Mouse (Mus musculus) ES-Bruce4 (cell line): Measurements from ENCODE around the gene Slc24a3. TPM values are rescaled to one million over a fixed set of nuclear protein-coding genes. Genes with fewer than 3 reads are reported as not detected.

Source experiments
- H3K27ac ChIP-seq: 2 replicates; pipeline ENCODE4 v1.5.1; 2012; ENCODE audit warnings: low read length, inconsistent platforms; ENCODE audit not compliant: insufficient read depth
- H3K27me3 ChIP-seq: 2 replicates; pipeline ENCODE4 v1.6.1; 2012; ENCODE audit warnings: mild to moderate bottlenecking, low read length, inconsistent platforms; ENCODE audit not compliant: control insufficient read depth, poor library complexity, insufficient read depth, severe bottlenecking
- H3K36me3 ChIP-seq: 2 replicates; pipeline ENCODE4 v1.6.1; 2012; ENCODE audit warnings: inconsistent platforms, mild to moderate bottlenecking, low read length, moderate library complexity; ENCODE audit not compliant: control insufficient read depth, poor library complexity, insufficient read depth, severe bottlenecking
- H3K4me1 ChIP-seq: one replicate; pipeline ENCODE4 v1.8.1; 2011; ENCODE audit warnings: low read length; ENCODE audit not compliant: control insufficient read depth, insufficient read depth
- H3K4me3 ChIP-seq: 2 replicates; pipeline ENCODE4 v1.5.1; 2011; ENCODE audit warnings: low read depth, mild to moderate bottlenecking, low read length
- H3K9ac ChIP-seq: 2 replicates; pipeline ENCODE4 v1.6.1; 2012; ENCODE audit warnings: low read depth, mild to moderate bottlenecking, inconsistent platforms; ENCODE audit not compliant: poor library complexity, severe bottlenecking
- H3K9me3 ChIP-seq: replicated peaks from 2 replicates; pipeline ENCODE4 v1.6.1; 2012; ENCODE audit warnings: mild to moderate bottlenecking, low read length, inconsistent platforms; ENCODE audit not compliant: control insufficient read depth, poor library complexity, insufficient read depth, severe bottlenecking
- CTCF ChIP-seq: IDR thresholded peaks from one replicate; pipeline ENCODE4 v1.8.1; 2011; ENCODE audit warnings: low read depth, low read length
- EP300 ChIP-seq: IDR thresholded peaks from 2 replicates; pipeline ENCODE4 v1.6.1; 2011; ENCODE audit warnings: low read depth, low read length; ENCODE audit not compliant: insufficient read depth
- POLR2A ChIP-seq: IDR thresholded peaks from one replicate; pipeline ENCODE4 v1.8.1; 2011; ENCODE audit warnings: low read length; ENCODE audit not compliant: insufficient read depth
- polyA plus RNA-seq: library from polyadenylated mRNA; stranded (reverse); fragments of >200 nt; gene quantifications from 2 replicates; pipeline ENCODE4 v1.2.4, GENCODE M21; 2011; ENCODE audit warnings: low read depth; ENCODE audit not compliant: missing spikeins, insufficient read depth, insufficient read length

Gene Slc24a3
- polyA plus RNA-seq, 1 experiment = 0.16 TPM

DNA sequence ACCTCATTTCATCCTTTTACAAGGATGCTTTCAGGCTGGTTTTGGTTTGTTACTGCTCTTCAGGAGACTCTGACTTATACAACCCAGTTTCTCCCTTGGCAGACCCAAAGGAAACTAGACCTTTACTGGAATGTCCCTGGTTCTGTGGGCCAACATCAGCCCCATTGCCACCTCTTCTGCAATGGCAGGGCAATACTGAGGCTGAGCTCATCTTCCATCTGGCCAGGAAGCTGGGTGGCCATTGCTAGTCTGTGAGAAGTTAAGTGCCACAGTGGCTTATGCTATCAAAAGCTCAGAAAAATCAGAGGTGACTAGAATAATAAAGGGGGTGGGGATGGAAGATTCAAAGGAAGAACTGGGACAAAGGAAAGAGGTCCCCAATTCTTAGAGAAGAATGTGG, 154.2 kb downstream of the Slc24a3 start:
- Histone ChIP-seq H3K36me3 (no peaks in the 10 kb centered on the region), H3K27me3 (no peaks in the 10 kb centered on the region; the same call in 1 of the 2 replicates), H3K27ac (no peak overlapping the region), H3K9me3 (no peaks in the 10 kb centered on the region), H3K9ac (no peak overlapping the region), H3K4me1 (no peaks in the 10 kb centered on the region), H3K4me3 (no peak overlapping the region)
- TF ChIP-seq EP300 (no peak), CTCF (no peak), POLR2A (no peak)

DNA sequence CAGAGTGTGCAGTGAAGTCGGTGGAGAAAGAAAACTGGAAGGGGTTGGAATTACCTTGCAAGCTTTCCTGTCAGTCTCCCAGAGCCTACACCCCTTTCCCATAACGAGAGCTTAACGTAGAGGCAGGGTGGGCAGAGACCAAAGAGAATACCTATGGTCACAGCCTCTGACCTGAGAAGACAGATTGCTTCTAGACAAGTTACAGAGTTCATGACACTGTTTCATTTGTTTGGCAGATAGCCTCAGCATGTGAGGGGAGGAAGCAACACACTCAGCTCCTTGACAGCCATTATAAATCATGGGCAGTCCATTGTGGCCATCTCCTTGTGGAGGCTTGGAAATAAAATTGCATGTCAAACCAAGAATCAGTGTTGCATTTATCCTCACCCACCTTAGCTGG, 156.9 kb downstream of the Slc24a3 start:
- Histone ChIP-seq H3K36me3 (no peaks in the 10 kb centered on the region), H3K4me1 (no peaks in the 10 kb centered on the region), H3K4me3 (no peak overlapping the region), H3K27me3 (no peaks in the 10 kb centered on the region; the same call in 1 of the 2 replicates), H3K27ac (no peak overlapping the region), H3K9ac (no peak overlapping the region), H3K9me3 (no peaks in the 10 kb centered on the region)
- TF ChIP-seq EP300 = no peak
- no peak for TF ChIP-seq POLR2A
- TF ChIP-seq CTCF = no peak

DNA sequence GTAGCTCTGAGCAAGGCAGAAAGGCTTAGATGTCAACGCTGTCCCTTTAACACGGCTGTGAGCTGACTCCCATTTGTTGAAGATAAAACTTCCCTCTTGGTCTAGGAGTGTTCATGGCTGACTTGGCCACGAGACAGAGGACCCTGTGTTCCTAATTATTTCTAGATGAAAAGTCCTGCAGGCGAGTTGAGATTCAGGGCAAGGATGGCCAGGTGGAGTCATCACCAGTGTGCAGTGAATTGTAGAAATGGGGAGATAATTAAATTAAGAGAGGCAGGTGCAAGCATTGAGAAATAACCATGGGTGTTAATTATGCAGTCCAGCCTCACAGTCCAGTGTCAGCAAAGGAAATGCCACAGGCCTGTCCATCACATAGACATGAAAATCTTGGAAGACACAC, 158.3 kb downstream of the Slc24a3 start:
- H3K4me3 ChIP-seq = no peak overlapping the region

DNA sequence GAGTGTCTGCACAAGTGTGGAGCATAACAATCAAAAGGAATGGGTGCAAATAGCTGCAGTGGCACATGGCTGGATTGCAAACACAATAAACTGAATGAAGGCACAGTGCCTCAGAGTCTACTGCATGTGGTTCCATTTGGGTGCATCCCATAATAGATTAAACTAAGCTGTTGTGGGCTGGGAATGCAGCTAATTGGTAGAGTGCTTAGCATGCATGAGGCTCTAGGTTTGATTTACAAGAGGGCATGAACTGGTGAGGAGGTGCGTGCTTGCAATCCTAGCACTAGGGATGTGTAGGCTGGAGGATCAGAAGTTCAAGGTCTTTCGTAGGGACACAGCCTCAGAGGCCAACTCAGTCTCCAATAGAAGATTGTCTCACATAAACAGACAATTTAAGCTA, 159.0 kb downstream of the Slc24a3 start:
- Histone ChIP-seq H3K4me3 (no peak overlapping the region), H3K9ac (no peak overlapping the region), H3K36me3 (no peaks in the 10 kb centered on the region), H3K27ac (no peak overlapping the region), H3K27me3 (no peaks in the 10 kb centered on the region; the same call in 1 of the 2 replicates), H3K9me3 (no peaks in the 10 kb centered on the region), H3K4me1 (no peaks in the 10 kb centered on the region)
- TF ChIP-seq POLR2A (no peak), CTCF (no peak), EP300 (no peak)

More for the DNA sequence above, 158.3 kb downstream of the Slc24a3 start:
- Histone ChIP-seq H3K9ac (no peak overlapping the region), H3K4me1 (no peaks in the 10 kb centered on the region), H3K27me3 (no peaks in the 10 kb centered on the region; the same call in 1 of the 2 replicates), H3K36me3 (no peaks in the 10 kb centered on the region), H3K9me3 (no peaks in the 10 kb centered on the region), H3K27ac (no peak overlapping the region)
- no peak for TF ChIP-seq EP300
- no peak for TF ChIP-seq CTCF
- TF ChIP-seq POLR2A = no peak

DNA sequence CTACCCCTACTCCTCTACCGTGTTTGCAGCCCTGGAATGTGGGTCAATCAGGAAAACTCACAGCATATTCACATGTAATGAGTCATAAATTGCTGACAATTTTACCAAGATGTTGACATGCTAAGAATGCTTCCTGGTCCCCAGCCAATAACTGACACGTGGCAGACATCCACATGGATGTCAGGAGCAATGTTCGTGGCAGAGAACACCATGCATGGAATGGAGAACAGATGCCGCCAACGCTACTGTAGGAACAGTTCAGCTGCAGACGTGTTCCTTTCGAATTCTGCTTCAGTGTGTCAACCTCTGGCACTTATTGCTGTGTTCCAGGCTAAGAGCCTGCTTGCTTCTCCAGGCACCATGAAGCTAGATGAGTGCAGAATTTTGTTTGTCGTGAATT, 162.2 kb downstream of the Slc24a3 start:
- Histone ChIP-seq H3K4me3 (no peak overlapping the region), H3K27ac (no peak overlapping the region), H3K27me3 (no peaks in the 10 kb centered on the region; the same call in 1 of the 2 replicates), H3K9ac (no peak overlapping the region), H3K9me3 (no peaks in the 10 kb centered on the region), H3K36me3 (no peaks in the 10 kb centered on the region), H3K4me1 (no peaks in the 10 kb centered on the region)
- TF ChIP-seq EP300 = no peak
- TF ChIP-seq CTCF = no peak
- no peak for TF ChIP-seq POLR2A

DNA sequence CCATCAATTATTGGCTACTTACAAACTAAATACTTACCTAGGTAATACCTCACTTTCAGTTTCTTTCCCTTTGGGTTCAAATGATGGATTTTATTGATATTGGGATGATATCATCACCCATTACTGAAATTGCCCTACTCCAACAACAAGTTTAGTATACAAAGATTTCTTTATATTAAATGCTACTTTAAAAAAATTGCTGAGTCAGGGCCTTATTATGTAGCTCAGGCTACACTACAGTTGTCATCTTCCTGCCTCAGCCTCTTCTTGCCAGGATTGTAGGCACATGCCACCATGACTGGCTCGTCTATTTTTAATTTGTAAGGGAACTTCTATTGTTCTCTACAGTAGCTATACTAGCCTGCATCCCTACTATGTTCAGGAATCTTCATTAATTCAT, 164.0 kb downstream of the Slc24a3 start:
- no peak for TF ChIP-seq POLR2A
- no peak for TF ChIP-seq CTCF
- no peak for TF ChIP-seq EP300
- H3K9ac ChIP-seq = no peak overlapping the region
- no peaks in the 10 kb centered on the region for H3K9me3 ChIP-seq
- H3K36me3 ChIP-seq = no peaks in the 10 kb centered on the region
- H3K4me1 ChIP-seq = no peaks in the 10 kb centered on the region
- H3K27ac ChIP-seq = no peak overlapping the region
- no peak overlapping the region for H3K4me3 ChIP-seq
- no peaks in the 10 kb centered on the region for H3K27me3 ChIP-seq

DNA sequence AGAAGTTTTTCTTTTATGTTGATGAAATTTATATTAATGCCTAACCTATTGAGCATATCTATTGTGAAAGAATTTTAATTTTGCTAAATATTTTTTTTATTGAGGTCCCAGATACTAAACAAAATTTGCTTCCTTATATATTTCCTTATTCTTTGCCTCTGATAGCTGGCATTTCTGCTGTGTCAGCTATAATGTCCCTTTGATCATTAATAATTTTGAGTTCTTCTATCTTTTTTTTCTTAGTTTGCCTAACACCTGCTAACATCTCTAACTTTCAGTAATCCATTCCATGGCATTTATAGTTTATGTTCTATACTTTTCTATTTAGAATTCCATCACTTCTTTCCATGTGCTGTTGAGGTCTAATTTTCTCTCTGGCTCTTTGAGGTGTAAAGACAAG, 165.9 kb downstream of the Slc24a3 start:
- H3K4me3 ChIP-seq = no peak overlapping the region
- H3K36me3 ChIP-seq = no peaks in the 10 kb centered on the region
- H3K4me1 ChIP-seq = no peaks in the 10 kb centered on the region
- no peak overlapping the region for H3K27ac ChIP-seq
- no peaks in the 10 kb centered on the region for H3K9me3 ChIP-seq
- TF ChIP-seq CTCF (no peak), POLR2A (no peak), EP300 (no peak)
- H3K9ac ChIP-seq = no peak overlapping the region
- H3K27me3 ChIP-seq = no peaks in the 10 kb centered on the region
